Mouse (Mus musculus) liver, postnatal 0 days (tissue): ENCODE measurements around the gene Ppp2r5b. TPM values are rescaled to one million over a fixed set of nuclear protein-coding genes. Genes with fewer than 3 reads are reported as not detected.

Experiments
- ATAC-seq: fragments of 200-750 bp; cut with Nextera tagmentation; 2 replicates; pipeline ENCODE4 v1.8.0; 2017; ENCODE audit warnings: mild to moderate bottlenecking, moderate library complexity
- DNase-seq: peaks from one replicate; pipeline ENCODE4 v3.0.0-alpha.2; 2016
- H3K27ac ChIP-seq: fragments of 300-500 bp; sonication (generic); 2 replicates; pipeline ENCODE4 v1.5.1; 2014; ENCODE audit warnings: antibody characterized with exemption, moderate library complexity, mild to moderate bottlenecking, low read depth
- H3K27me3 ChIP-seq: fragments of 300-500 bp; sonication (generic); 2 replicates; pipeline ENCODE4 v1.6.1; 2014; ENCODE audit warnings: low read length, control low read depth, mixed read lengths; ENCODE audit not compliant: insufficient read depth
- H3K36me3 ChIP-seq: fragments of 300-500 bp; sonication (generic); replicated peaks from 2 replicates; pipeline ENCODE4 v1.6.1; 2014; ENCODE audit warnings: mild to moderate bottlenecking, control low read depth, low read length, moderate library complexity, mixed read lengths; ENCODE audit not compliant: insufficient read depth
- H3K4me1 ChIP-seq: fragments of 300-500 bp; sonication (generic); 2 replicates; pipeline ENCODE4 v1.6.1; 2014; ENCODE audit warnings: antibody characterized with exemption, mild to moderate bottlenecking, control low read depth; ENCODE audit not compliant: insufficient read depth
- H3K4me2 ChIP-seq: fragments of 300-500 bp; sonication (generic); 2 replicates; pipeline ENCODE4 v1.6.1; 2014; ENCODE audit warnings: low read depth, mild to moderate bottlenecking, low read length, moderate library complexity, mixed read lengths
- H3K4me3 ChIP-seq: fragments of 300-500 bp; sonication (generic); 2 replicates; pipeline ENCODE4 v1.5.1; 2014; ENCODE audit warnings: low read depth, low read length
- H3K9ac ChIP-seq: fragments of 300-500 bp; sonication (generic); replicated peaks from 2 replicates; pipeline ENCODE4 v1.6.1; 2014; ENCODE audit warnings: mild to moderate bottlenecking, moderate library complexity
- H3K9me3 ChIP-seq: fragments of 300-500 bp; sonication (generic); 2 replicates; pipeline ENCODE4 v1.6.1; 2016; ENCODE audit warnings: mild to moderate bottlenecking, control low read depth, low read length, mixed read lengths
- CTCF ChIP-seq: sonication (generic); IDR thresholded peaks from 2 replicates; pipeline ENCODE4 v1.5.1; 2016; ENCODE audit warnings: antibody characterized with exemption, low read depth
- EP300 ChIP-seq: IDR thresholded peaks from 2 replicates; pipeline ENCODE4 v1.6.1; 2016; ENCODE audit warnings: antibody characterized with exemption, low read depth, mild to moderate bottlenecking
- WGBS: fragments of 180-500 bp; shearing (Covaris S2); extraction: QIAGEN DNeasy Blood & Tissue Kit; methylation state at CpG from one replicate; pipeline ENCODE4 v1.1.7; 2014; ENCODE audit not compliant: insufficient replicate concordance; 5-methylcytosine and 5-hydroxymethylcytosine counted together
- polyA plus RNA-seq: library from polyadenylated mRNA; unstranded; fragments of >200 nt; fragmentation: Nextera tagmentation; extraction: Ambion mirVana; gene quantifications from 2 replicates; pipeline ENCODE4 v1.2.1, GENCODE M21; 2015

The Ppp2r5b gene
- polyA plus RNA-seq, 1 experiment from 2014 or later = 3.8 TPM

- H3K4me1 ChIP-seq = peaks cover 62% of the 10 kb centered on the region
- ATAC-seq (no peak), DNase-seq (no peak)
- 84% methylated on average over 13 of the region's 13 CpGs for WGBS
- H3K4me3 ChIP-seq = no peak overlapping the region
- H3K9me3 ChIP-seq = no peaks in the 10 kb centered on the region
- 0 out of 2 replicates have a peak overlapping the region, but pooled peaks have one; percentile 17 for H3K9ac ChIP-seq
- TF ChIP-seq CTCF (no peak), EP300 (no peak)
- no peak overlapping the region; the same call in 1 of the 2 replicates for H3K27ac ChIP-seq
- H3K4me2 ChIP-seq = no peak overlapping the region
- no peaks in the 10 kb centered on the region for H3K27me3 ChIP-seq
- H3K36me3 ChIP-seq = peaks cover 2% of the 10 kb centered on the region; the same call in 1 of the 2 replicates
Measured at GRCm38 (mm10) chr19:6273998-6274608, 38.4 kb upstream of the Ppp2r5b start.

DNA sequence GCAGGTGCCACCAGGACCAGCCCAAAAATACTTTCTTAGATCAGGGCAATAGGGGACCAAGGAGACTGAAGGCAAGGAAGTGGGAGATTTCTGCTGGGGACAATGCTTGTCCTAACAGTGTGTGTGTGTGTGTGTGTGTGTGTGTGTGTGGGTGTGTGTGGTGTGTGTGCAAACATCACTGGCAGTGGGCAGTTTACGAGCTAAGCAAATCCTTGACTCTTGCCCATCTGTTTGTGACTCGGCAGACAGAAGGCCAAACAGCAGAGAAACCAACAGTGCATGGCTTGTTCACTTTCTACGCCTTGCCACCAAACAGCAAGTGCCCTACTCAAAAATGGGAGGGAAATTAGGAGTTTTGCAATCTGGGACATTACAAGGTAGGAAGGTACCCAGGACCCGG lies 37.9 kb upstream of the Ppp2r5b start:
- peaks cover 56% of the 10 kb centered on the region for H3K4me1 ChIP-seq
- H3K9me3 ChIP-seq = no peaks in the 10 kb centered on the region
- DNase-seq (no peak), ATAC-seq (no peak)
- no peak overlapping the region for H3K27ac ChIP-seq
- H3K4me2 ChIP-seq = no peak overlapping the region
- no peak overlapping the region for H3K4me3 ChIP-seq
- H3K36me3 ChIP-seq = no peaks in the 10 kb centered on the region
- no peak overlapping the region for H3K9ac ChIP-seq
- TF ChIP-seq CTCF = no peak
- no peak for TF ChIP-seq EP300
- no peaks in the 10 kb centered on the region for H3K27me3 ChIP-seq
- 62% methylated on average over 4 of the region's 4 CpGs for WGBS

GRCm38 (mm10) chr19:6272738-6273137 lies 37.1 kb upstream of the Ppp2r5b start:
- no peak overlapping the region for H3K4me2 ChIP-seq
- no peaks in the 10 kb centered on the region for H3K27me3 ChIP-seq
- TF ChIP-seq CTCF = no peak
- no peak for TF ChIP-seq EP300
- no peak overlapping the region for H3K4me3 ChIP-seq
- H3K36me3 ChIP-seq = no peaks in the 10 kb centered on the region
- no peak overlapping the region for H3K27ac ChIP-seq
- H3K4me1 ChIP-seq = peaks cover 56% of the 10 kb centered on the region
- no peak for ATAC-seq
- DNase-seq = no peak
- WGBS = 79% methylated on average over 4 of the region's 4 CpGs
- H3K9ac ChIP-seq = no peak overlapping the region
- no peaks in the 10 kb centered on the region for H3K9me3 ChIP-seq

- no peak for ATAC-seq
- no peak overlapping the region for H3K9ac ChIP-seq
- WGBS = 61% methylated on average over 7 of the region's 7 CpGs
Measured at GRCm38 (mm10) chr19:6272053-6272452, 36.4 kb upstream of the Ppp2r5b start.

GRCm38 (mm10) chr19:6271206-6271605 lies 35.5 kb upstream of the Ppp2r5b start:
- H3K4me3 ChIP-seq = no peak overlapping the region
- peaks cover 54% of the 10 kb centered on the region for H3K4me1 ChIP-seq
- H3K36me3 ChIP-seq = no peaks in the 10 kb centered on the region
- DNase-seq (no peak), ATAC-seq (no peak)
- no peaks in the 10 kb centered on the region for H3K9me3 ChIP-seq
- H3K9ac ChIP-seq = peak overlapping the region; percentile 30; the same call in 1 of the 2 replicates
- H3K27me3 ChIP-seq = no peaks in the 10 kb centered on the region
- H3K4me2 ChIP-seq = no peak overlapping the region
- WGBS = 58% methylated on average over 8 of the region's 8 CpGs
- peak overlapping the region; percentile 82 for H3K27ac ChIP-seq
- TF ChIP-seq CTCF = no peak
- no peak for TF ChIP-seq EP300

More at GRCm38 (mm10) chr19:6272053-6272452, 36.4 kb upstream of the Ppp2r5b start:
- Histone ChIP-seq H3K36me3 (no peaks in the 10 kb centered on the region), H3K27ac (0 out of 2 replicates have a peak overlapping the region, but pooled peaks have one; percentile 45), H3K9me3 (no peaks in the 10 kb centered on the region), H3K4me1 (peaks cover 55% of the 10 kb centered on the region), H3K4me3 (no peak overlapping the region), H3K4me2 (no peak overlapping the region), H3K27me3 (no peaks in the 10 kb centered on the region)
- DNase-seq = no peak
- TF ChIP-seq EP300 (no peak), CTCF (no peak)

- no peak for DNase-seq
- Histone ChIP-seq H3K9me3 (no peaks in the 10 kb centered on the region), H3K9ac (peak overlapping the region; percentile 30; the same call in 1 of the 2 replicates), H3K4me1 (peaks cover 49% of the 10 kb centered on the region), H3K36me3 (no peaks in the 10 kb centered on the region), H3K4me2 (no peak overlapping the region), H3K27me3 (no peaks in the 10 kb centered on the region), H3K27ac (peak overlapping the region; percentile 82), H3K4me3 (no peak overlapping the region)
- no peak for ATAC-seq
- no peak for TF ChIP-seq CTCF
- no peak for TF ChIP-seq EP300
- 62% methylated on average over 9 of the region's 9 CpGs for WGBS
Measured at GRCm38 (mm10) chr19:6270661-6271060, 35.0 kb upstream of the Ppp2r5b start.
